Mouse (Mus musculus): ENCODE measurements around the gene Snrnp70. TPM values are rescaled to one million over a fixed set of nuclear protein-coding genes. Genes with fewer than 3 reads are reported as not detected.
A peak's percentile ranks its signal among the peaks of the same experiment; 100 is the strongest.

Snrnp70 gene
- 100 to 1,000 TPM; 223 to 308 TPM for total RNA-seq (2021)
- long read RNA-seq, experiment 1, full-length matches to known transcripts, result 133 of 221 reads
- long read RNA-seq, experiment 1, partial matches to known transcripts, result 25 of 221 reads
- long read RNA-seq, experiment 1, other reads (novel, unspliced or antisense), result 63 of 221 reads
- long read RNA-seq, experiment 2, full-length matches to known transcripts, result 26 of 58 reads
- long read RNA-seq, experiment 2, partial matches to known transcripts, result 5 of 58 reads
- long read RNA-seq, experiment 2, other reads (novel, unspliced or antisense), result 27 of 58 reads

GRCm38 (mm10) chr7:45395578-45396336, at the start of gene Snrnp70:
Gene Snrnp70 (minus strand): TSS chr7:45395742.
- DNase-seq, result peak; percentile 100

GRCm38 (mm10) chr7:45443526-45444420, 48.2 kb upstream of the Snrnp70 start:
- DNase-seq, result peak in 1 of 2 experiments; percentile 57

- DNase-seq, result no peak
Observed at GRCm38 (mm10) chr7:45437521-45438276, 42.2 kb upstream of the Snrnp70 start, which contains the start of gene Ruvbl2. Gene Ruvbl2 (minus strand): TSS chr7:45438096.

GRCm38 (mm10) chr7:45437046-45437445, 41.5 kb upstream of the Snrnp70 start:
- DNase-seq, result no peak

GRCm38 (mm10) chr7:45436444-45436843, 40.9 kb upstream of the Snrnp70 start:
- DNase-seq, result no peak

- peak in 1 of 2 experiments; percentile 45 for DNase-seq
Observed at GRCm38 (mm10) chr7:45435038-45435437, 39.5 kb upstream of the Snrnp70 start.

- peak; percentile 100 for DNase-seq
Observed at GRCm38 (mm10) chr7:45434203-45435015, 38.9 kb upstream of the Snrnp70 start, which contains the start of gene Gys1. Gene Gys1 (plus strand): TSS chr7:45434844.

- no peak for DNase-seq
Observed at GRCm38 (mm10) chr7:45433835-45434202, 38.3 kb upstream of the Snrnp70 start.

GRCm38 (mm10) chr7:45426556-45426955, 31.0 kb upstream of the Snrnp70 start:
- DNase-seq, result no peak

- no peak for DNase-seq
Observed at GRCm38 (mm10) chr7:45421194-45421593, 25.7 kb upstream of the Snrnp70 start.

GRCm38 (mm10) chr7:45420615-45420919, 25.0 kb upstream of the Snrnp70 start, which contains the start of gene Lhb:
Gene Lhb (plus strand): TSS chr7:45420820.
- no peak for DNase-seq

GRCm38 (mm10) chr7:45419859-45420614, 24.5 kb upstream of the Snrnp70 start:
- no peak for DNase-seq

GRCm38 (mm10) chr7:45417962-45418492, 22.5 kb upstream of the Snrnp70 start:
- DNase-seq, result no peak

GRCm38 (mm10) chr7:45415636-45416035, 20.1 kb upstream of the Snrnp70 start:
- no peak for DNase-seq

- DNase-seq, result no peak
Observed at GRCm38 (mm10) chr7:45414740-45415224, 19.2 kb upstream of the Snrnp70 start.

GRCm38 (mm10) chr7:45413864-45414739, 18.6 kb upstream of the Snrnp70 start:
- DNase-seq, result no peak

GRCm38 (mm10) chr7:45413113-45413863, 17.7 kb upstream of the Snrnp70 start, which contains the start of gene Ntf5:
Gene Ntf5 (plus strand): TSS chr7:45413695.
- DNase-seq, result peak; percentile 21 to 26

- no peak for DNase-seq
Observed at GRCm38 (mm10) chr7:45412421-45412820, 16.9 kb upstream of the Snrnp70 start.

Measured in adrenal gland, postnatal 36 days (tissue).